Mouse (Mus musculus) liver, postnatal 0 days (tissue): ENCODE measurements around the gene Esyt1.

ENCODE experiments used
- CTCF ChIP-seq: sonication (generic); IDR thresholded peaks from 2 replicates; pipeline ENCODE4 v1.5.1; 2016; ENCODE audit warnings: antibody characterized with exemption, low read depth
- EP300 ChIP-seq: IDR thresholded peaks from 2 replicates; pipeline ENCODE4 v1.6.1; 2016; ENCODE audit warnings: antibody characterized with exemption, low read depth, mild to moderate bottlenecking

DNA sequence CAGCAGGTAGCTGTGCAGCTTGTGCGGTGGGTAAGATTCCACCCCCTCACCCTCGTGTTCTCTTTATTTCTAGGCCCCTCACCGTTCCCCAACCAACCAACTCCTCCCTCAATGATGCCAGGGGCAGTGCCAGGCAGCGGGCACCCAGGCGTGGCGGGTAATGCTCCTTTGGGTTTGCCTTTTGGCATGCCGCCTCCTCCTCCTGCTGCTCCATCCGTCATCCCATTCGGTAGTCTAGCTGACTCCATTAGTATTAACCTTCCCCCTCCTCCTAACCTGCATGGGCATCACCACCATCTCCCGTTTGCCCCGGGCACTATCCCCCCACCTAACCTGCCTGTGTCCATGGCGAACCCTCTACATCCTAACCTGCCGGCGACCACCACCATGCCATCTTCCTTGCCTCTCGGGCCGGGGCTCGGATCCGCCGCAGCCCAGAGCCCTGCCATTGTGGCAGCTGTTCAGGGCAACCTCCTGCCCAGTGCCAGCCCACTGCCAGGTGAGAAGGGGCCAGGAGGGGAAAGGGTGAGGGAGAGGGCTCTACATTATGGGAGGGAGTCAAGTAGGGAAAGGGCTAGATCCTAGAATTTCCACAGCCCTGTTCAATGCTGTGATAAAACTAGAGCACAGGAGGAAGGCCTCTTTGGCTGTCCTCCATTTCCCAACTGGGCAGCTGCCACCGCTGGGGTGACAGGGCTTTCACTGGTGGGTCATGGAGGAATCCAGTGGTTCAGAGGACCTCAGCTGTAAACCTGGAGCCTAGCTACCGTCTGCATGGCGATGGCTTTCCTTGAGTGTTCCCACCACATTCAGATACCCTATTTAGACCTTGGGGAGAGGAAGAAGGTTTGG, 37.6 kb downstream of the Esyt1 start:
- no peak for TF ChIP-seq CTCF
- TF ChIP-seq EP300, result no peak
